Mouse (Mus musculus) megakaryocyte, embryonic 14.5 days (primary cell): ENCODE measurements around the gene Gna13.

Experiments used
- FLI1 ChIP-seq: IDR thresholded peaks from 2 replicates; pipeline ENCODE4 v1.6.1; 2012; ENCODE audit warnings: low read length, inconsistent platforms, mixed read lengths
- GATA1 ChIP-seq: IDR thresholded peaks from 3 replicates; pipeline ENCODE4 v1.6.1; 2012; ENCODE audit warnings: mixed read lengths, low read length, inconsistent platforms, borderline replicate concordance

GRCm38 (mm10) chr11:109326270-109326669, 36.4 kb upstream of the Gna13 start:
- TF ChIP-seq GATA1: no peak
- TF ChIP-seq FLI1: no peak
